In the genomic region with DNA sequence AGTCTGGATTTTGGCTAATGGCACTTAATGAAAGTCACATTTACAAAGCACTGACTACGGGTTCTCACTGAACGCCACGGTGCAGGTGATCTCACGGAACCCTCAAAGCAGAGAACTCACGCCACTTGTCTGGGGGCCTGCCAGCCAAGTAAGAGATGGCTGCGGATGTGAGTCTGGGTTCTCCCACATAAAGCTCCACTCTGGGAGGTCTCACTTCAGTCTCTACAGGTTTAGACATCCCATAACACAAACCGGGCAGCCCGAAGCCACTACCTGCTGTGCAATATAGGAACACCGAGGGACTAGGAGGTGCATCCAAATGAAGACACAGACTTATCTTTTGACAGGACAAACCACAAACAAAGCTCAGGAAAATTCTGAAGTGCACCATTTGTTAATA, we compare ENCODE assay signal across 11 mouse cellular contexts.
A peak's percentile ranks its signal among the peaks of the same experiment; 100 is the strongest.
DNase-seq lines count a peak whose midpoint lies in the region; ATAC-seq lines count a peak whose summit lies in the region.
"Had no signal": no experiment of that assay in that cellular context is flagged by ENCODE, and none has a peak within 500 bp of the region (broad histone marks: within the 10 kb centered on the region; RNA-seq: fewer than 3 reads in every experiment).

No protein-coding gene starts in this region.

- intact Hi-C loops in heart, postnatal 14 days (cut with DNase I) = loop anchor here (5.0 to 10.0 kb wide), 3 partner anchors 55 to 178 kb away; partner anchors contain the start of gene Rheb

- H3K36me3 ChIP-seq in heart, embryonic 16.5 days (ENCODE audit: control insufficient read depth, insufficient read depth) = no peaks in the 10 kb centered on the region
- peaks cover 11% of the 10 kb centered on the region for H3K36me3 ChIP-seq in embryonic facial prominence, embryonic 10.5 days (replicated peaks)
- H3K36me3 ChIP-seq in hindbrain, embryonic 10.5 days = peaks cover 14% of the 10 kb centered on the region
- H3K36me3 ChIP-seq in midbrain, embryonic 12.5 days = no peaks in the 10 kb centered on the region

- ATAC-seq in heart, embryonic 16.5 days (replicated peaks; ENCODE audit: extremely low read depth, insufficient read depth, low FRiP score) = no peak
- ATAC-seq in midbrain, embryonic 12.5 days (ENCODE audit: low FRiP score, low read depth) = no peak
- ATAC-seq: lung, postnatal 0 days had no signal

- peak overlapping the region; percentile 81 for H3K4me2 ChIP-seq in heart, embryonic 16.5 days (ENCODE audit: low read depth, low read length)
- peak overlapping the region; percentile 62 for H3K4me2 ChIP-seq in midbrain, embryonic 12.5 days (replicated peaks)

- H3K9me3 ChIP-seq in heart, embryonic 16.5 days (replicated peaks; ENCODE audit: control insufficient read depth, low read length) = 0 out of 2 replicates have a peak, but pooled peaks cover 2% of the 10 kb centered on the region
- no peaks in the 10 kb centered on the region for H3K9me3 ChIP-seq in embryonic facial prominence, embryonic 10.5 days
- no peaks in the 10 kb centered on the region for H3K9me3 ChIP-seq in hindbrain, embryonic 10.5 days
- no peaks in the 10 kb centered on the region for H3K9me3 ChIP-seq in midbrain, embryonic 12.5 days

- no peak for DNase-seq in heart, postnatal 14 days
- DNase-seq in embryonic facial prominence, embryonic 10.5 days (ENCODE audit: low spot score) = no peak
- DNase-seq in hindbrain, embryonic 10.5 days (ENCODE audit: low spot score) = no peak
- DNase-seq in embryo, embryonic 11 days = no peak
- no peak for DNase-seq in B cell, adult 2 months
- DNase-seq in c-Kit-positive CD71-positive TER-119-positive erythroid progenitor cells, embryonic 14.5 days (ENCODE audit: low spot score) = no peak
- DNase-seq: heart, adult 11 months; spleen, adult 18-20 months had no signal

- peak overlapping the region; percentile 81 for H3K4me3 ChIP-seq in heart, embryonic 16.5 days (ENCODE audit: low read length)
- peak overlapping the region; percentile 96 for H3K4me3 ChIP-seq in embryonic facial prominence, embryonic 10.5 days
- peak overlapping the region; percentile 80 for H3K4me3 ChIP-seq in hindbrain, embryonic 10.5 days
- peak overlapping the region; percentile 89 for H3K4me3 ChIP-seq in midbrain, embryonic 12.5 days

- 44% methylated on average over 9 of the region's 9 CpGs for WGBS in heart, embryonic 16.5 days
- WGBS in embryonic facial prominence, embryonic 10.5 days = 69% methylated on average over 9 of the region's 9 CpGs
- WGBS in hindbrain, embryonic 10.5 days = 73% methylated on average over 9 of the region's 9 CpGs
- WGBS in midbrain, embryonic 12.5 days = 54% methylated on average over 9 of the region's 9 CpGs

- H3K27ac ChIP-seq in heart, embryonic 16.5 days (ENCODE audit: low read length) = peak overlapping the region; percentile 98
- H3K27ac ChIP-seq in embryonic facial prominence, embryonic 10.5 days (replicated peaks) = no peak overlapping the region
- no peak overlapping the region for H3K27ac ChIP-seq in hindbrain, embryonic 10.5 days
- H3K27ac ChIP-seq in midbrain, embryonic 12.5 days (replicated peaks) = no peak overlapping the region

- H3K4me1 ChIP-seq in heart, embryonic 16.5 days (ENCODE audit: control insufficient read depth, insufficient read depth, low read length) = peaks cover 25% of the 10 kb centered on the region
- H3K4me1 ChIP-seq in embryonic facial prominence, embryonic 10.5 days = peaks cover 26% of the 10 kb centered on the region
- peaks cover 27% of the 10 kb centered on the region for H3K4me1 ChIP-seq in hindbrain, embryonic 10.5 days (replicated peaks)
- H3K4me1 ChIP-seq in midbrain, embryonic 12.5 days = peaks cover 11% of the 10 kb centered on the region

- no peaks in the 10 kb centered on the region for H3K27me3 ChIP-seq in heart, embryonic 16.5 days (ENCODE audit: control insufficient read depth, insufficient read depth, low read length)
- H3K27me3 ChIP-seq in embryonic facial prominence, embryonic 10.5 days (replicated peaks; ENCODE audit: low read depth, poor library complexity, severe bottlenecking) = 0 out of 2 replicates have a peak, but pooled peaks cover 4% of the 10 kb centered on the region
- no peaks in the 10 kb centered on the region for H3K27me3 ChIP-seq in hindbrain, embryonic 10.5 days (ENCODE audit: insufficient read depth, poor library complexity, severe bottlenecking)
- no peaks in the 10 kb centered on the region for H3K27me3 ChIP-seq in midbrain, embryonic 12.5 days

- peak overlapping the region; percentile 98 for H3K9ac ChIP-seq in heart, embryonic 16.5 days (ENCODE audit: low read length)
- H3K9ac ChIP-seq in midbrain, embryonic 12.5 days (replicated peaks) = peak overlapping the region; percentile 81; the same call in 1 of the 2 replicates
